Mouse (Mus musculus): ENCODE measurements around the gene Mettl16. TPM values are rescaled to one million over a fixed set of nuclear protein-coding genes. Genes with fewer than 3 reads are reported as not detected.

Gene Mettl16
- polyA plus RNA-seq, 1 experiment, result 10.9 TPM

- peaks cover 25% of the 10 kb centered on the region for H3K79me2 ChIP-seq (ENCODE audit: control insufficient read depth, insufficient read depth)
- H3K4me2 ChIP-seq (ENCODE audit: low read depth), result peak overlapping the region; percentile 83
- no peaks in the 10 kb centered on the region for H3K36me3 ChIP-seq (ENCODE audit: control insufficient read depth, insufficient read depth)
- peak overlapping the region; percentile 92 for H3K4me3 ChIP-seq
- no peak for TF ChIP-seq MYOD1 (IDR thresholded peaks at IDR 0.05; ENCODE audit: control insufficient read depth in 1 of 3, insufficient read length in 2 of 3, low read depth in 2 of 3)
- TF ChIP-seq E2F4 (IDR thresholded peaks at IDR 0.05; ENCODE audit: insufficient read depth), result no peak
- no peak for TF ChIP-seq POLR2A (IDR thresholded peaks at IDR 0.05; ENCODE audit: insufficient read length, low read depth)
- TF ChIP-seq MAX (IDR thresholded peaks at IDR 0.05; ENCODE audit: low read depth), result no peak
- TF ChIP-seq TCF12 (IDR thresholded peaks at IDR 0.05; ENCODE audit: insufficient read depth, poor library complexity, severe bottlenecking), result no peak
- no peak for TF ChIP-seq SRF (IDR thresholded peaks at IDR 0.05; ENCODE audit: control insufficient read depth, insufficient read length, low read depth)
- TF ChIP-seq USF1 (IDR thresholded peaks at IDR 0.05; ENCODE audit: low read depth), result no peak
- TF ChIP-seq POLR2AphosphoS2 (IDR thresholded peaks at IDR 0.05; ENCODE audit: insufficient read length, low read depth), result no peak
- TF ChIP-seq MYOG (IDR thresholded peaks at IDR 0.05; ENCODE audit: control insufficient read depth in 1 of 3, insufficient read depth in 1 of 3, insufficient read length in 2 of 3, low read depth in 2 of 3), result no peak
- TF ChIP-seq TCF3 (IDR thresholded peaks at IDR 0.05; ENCODE audit: insufficient read length, low read depth), result no peak
- TF ChIP-seq REST (IDR thresholded peaks at IDR 0.05; ENCODE audit: insufficient read depth, insufficient read length), result no peak
- no peak for TF ChIP-seq CEBPB (IDR thresholded peaks at IDR 0.05; ENCODE audit: insufficient read depth, poor library complexity, severe bottlenecking)
- no peaks in the 10 kb centered on the region for H3K27me3 ChIP-seq (ENCODE audit: control insufficient read depth, insufficient read depth, insufficient read length)
- H3ac ChIP-seq (ENCODE audit: control insufficient read depth, insufficient read length), result peak overlapping the region; percentile 37
Measured at GRCm38 (mm10) chr11:74770037-74770436, 593 bp upstream of the Mettl16 start.

GRCm38 (mm10) chr11:74771234-74771633, 604 bp downstream of the Mettl16 start:
- peak overlapping the region; percentile 92 for H3K4me3 ChIP-seq
- peak overlapping the region; percentile 96 for H3K4me2 ChIP-seq (ENCODE audit: low read depth)
- peak overlapping the region; percentile 37 for H3ac ChIP-seq (ENCODE audit: control insufficient read depth, insufficient read length)
- no peaks in the 10 kb centered on the region for H3K36me3 ChIP-seq (ENCODE audit: control insufficient read depth, insufficient read depth)
- no peaks in the 10 kb centered on the region for H3K27me3 ChIP-seq (ENCODE audit: control insufficient read depth, insufficient read depth, insufficient read length)
- no peak for TF ChIP-seq MYOD1 (IDR thresholded peaks at IDR 0.05; ENCODE audit: control insufficient read depth in 1 of 3, insufficient read length in 2 of 3, low read depth in 2 of 3)
- no peak for TF ChIP-seq TCF12 (IDR thresholded peaks at IDR 0.05; ENCODE audit: insufficient read depth, poor library complexity, severe bottlenecking)
- no peak for TF ChIP-seq REST (IDR thresholded peaks at IDR 0.05; ENCODE audit: insufficient read depth, insufficient read length)
- no peak for TF ChIP-seq TCF3 (IDR thresholded peaks at IDR 0.05; ENCODE audit: insufficient read length, low read depth)
- no peak for TF ChIP-seq MYOG (IDR thresholded peaks at IDR 0.05; ENCODE audit: control insufficient read depth in 1 of 3, insufficient read depth in 1 of 3, insufficient read length in 2 of 3, low read depth in 2 of 3)
- TF ChIP-seq SRF (IDR thresholded peaks at IDR 0.05; ENCODE audit: control insufficient read depth, insufficient read length, low read depth), result no peak
- no peak for TF ChIP-seq POLR2A (IDR thresholded peaks at IDR 0.05; ENCODE audit: insufficient read length, low read depth)
- no peak for TF ChIP-seq POLR2AphosphoS2 (IDR thresholded peaks at IDR 0.05; ENCODE audit: insufficient read length, low read depth)
- peaks cover 37% of the 10 kb centered on the region for H3K79me2 ChIP-seq (ENCODE audit: control insufficient read depth, insufficient read depth)

- no peak for TF ChIP-seq TCF3 (IDR thresholded peaks at IDR 0.05; ENCODE audit: insufficient read length, low read depth)
- no peak for TF ChIP-seq POLR2AphosphoS2 (IDR thresholded peaks at IDR 0.05; ENCODE audit: insufficient read length, low read depth)
- TF ChIP-seq SRF (IDR thresholded peaks at IDR 0.05; ENCODE audit: control insufficient read depth, insufficient read length, low read depth), result no peak
- TF ChIP-seq POLR2A (IDR thresholded peaks at IDR 0.05; ENCODE audit: insufficient read length, low read depth), result no peak
- no peak for TF ChIP-seq USF1 (IDR thresholded peaks at IDR 0.05; ENCODE audit: low read depth)
- TF ChIP-seq E2F4 (IDR thresholded peaks at IDR 0.05; ENCODE audit: insufficient read depth), result no peak
- TF ChIP-seq MYOD1 (IDR thresholded peaks at IDR 0.05; ENCODE audit: control insufficient read depth in 1 of 3, insufficient read length in 2 of 3, low read depth in 2 of 3), result no peak
- TF ChIP-seq TCF12 (IDR thresholded peaks at IDR 0.05; ENCODE audit: insufficient read depth, poor library complexity, severe bottlenecking), result no peak
- TF ChIP-seq CEBPB (IDR thresholded peaks at IDR 0.05; ENCODE audit: insufficient read depth, poor library complexity, severe bottlenecking), result no peak
- Histone ChIP-seq H3K4me2 (ENCODE audit: low read depth) (peak overlapping the region; percentile 96), H3K4me3 (peak overlapping the region; percentile 92), H3K27me3 (ENCODE audit: control insufficient read depth, insufficient read depth, insufficient read length) (no peaks in the 10 kb centered on the region), H3K79me2 (ENCODE audit: control insufficient read depth, insufficient read depth) (peaks cover 39% of the 10 kb centered on the region), H3ac (ENCODE audit: control insufficient read depth, insufficient read length) (no peak overlapping the region), H3K36me3 (ENCODE audit: control insufficient read depth, insufficient read depth) (no peaks in the 10 kb centered on the region)
Measured at GRCm38 (mm10) chr11:74771650-74772049, 1.0 kb downstream of the Mettl16 start.

GRCm38 (mm10) chr11:74772386-74772785, 1.8 kb downstream of the Mettl16 start:
- TF ChIP-seq TCF12 (IDR thresholded peaks at IDR 0.05; ENCODE audit: insufficient read depth, poor library complexity, severe bottlenecking) (no peak), POLR2A (IDR thresholded peaks at IDR 0.05; ENCODE audit: insufficient read length, low read depth) (no peak), MYOD1 (IDR thresholded peaks at IDR 0.05; ENCODE audit: control insufficient read depth in 1 of 3, insufficient read length in 2 of 3, low read depth in 2 of 3) (no peak), MYOG (IDR thresholded peaks at IDR 0.05; ENCODE audit: control insufficient read depth in 1 of 3, insufficient read depth in 1 of 3, insufficient read length in 2 of 3, low read depth in 2 of 3) (no peak)
- Histone ChIP-seq H3K4me2 (ENCODE audit: low read depth) (no peak overlapping the region), H3K79me2 (ENCODE audit: control insufficient read depth, insufficient read depth) (peaks cover 45% of the 10 kb centered on the region), H3ac (ENCODE audit: control insufficient read depth, insufficient read length) (no peak overlapping the region), H3K4me3 (no peak overlapping the region), H3K27me3 (ENCODE audit: control insufficient read depth, insufficient read depth, insufficient read length) (no peaks in the 10 kb centered on the region), H3K36me3 (ENCODE audit: control insufficient read depth, insufficient read depth) (peaks cover 3% of the 10 kb centered on the region)

GRCm38 (mm10) chr11:74792874-74793273, 22.2 kb downstream of the Mettl16 start:
- Histone ChIP-seq H3K27me3 (ENCODE audit: control insufficient read depth, insufficient read depth, insufficient read length) (no peaks in the 10 kb centered on the region), H3K4me2 (ENCODE audit: low read depth) (no peak overlapping the region), H3ac (ENCODE audit: control insufficient read depth, insufficient read length) (no peak overlapping the region), H3K79me2 (ENCODE audit: control insufficient read depth, insufficient read depth) (no peaks in the 10 kb centered on the region), H3K36me3 (ENCODE audit: control insufficient read depth, insufficient read depth) (peaks cover 47% of the 10 kb centered on the region), H3K4me3 (no peak overlapping the region)
- no peak for TF ChIP-seq TCF12 (IDR thresholded peaks at IDR 0.05; ENCODE audit: insufficient read depth, poor library complexity, severe bottlenecking)
- TF ChIP-seq E2F4 (IDR thresholded peaks at IDR 0.05; ENCODE audit: insufficient read depth), result no peak
- TF ChIP-seq SRF (IDR thresholded peaks at IDR 0.05; ENCODE audit: control insufficient read depth, insufficient read length, low read depth), result no peak
- TF ChIP-seq USF1 (IDR thresholded peaks at IDR 0.05; ENCODE audit: low read depth), result no peak
- no peak for TF ChIP-seq MYOD1 (IDR thresholded peaks at IDR 0.05; ENCODE audit: control insufficient read depth in 1 of 3, insufficient read length in 2 of 3, low read depth in 2 of 3)
- no peak for TF ChIP-seq POLR2A (IDR thresholded peaks at IDR 0.05; ENCODE audit: insufficient read length, low read depth)
- no peak for TF ChIP-seq MAX (IDR thresholded peaks at IDR 0.05; ENCODE audit: low read depth)
- TF ChIP-seq MYOG (IDR thresholded peaks at IDR 0.05; ENCODE audit: control insufficient read depth in 1 of 3, insufficient read depth in 1 of 3, insufficient read length in 2 of 3, low read depth in 2 of 3), result no peak
- no peak for TF ChIP-seq CEBPB (IDR thresholded peaks at IDR 0.05; ENCODE audit: insufficient read depth, poor library complexity, severe bottlenecking)
- TF ChIP-seq REST (IDR thresholded peaks at IDR 0.05; ENCODE audit: insufficient read depth, insufficient read length), result no peak
- TF ChIP-seq POLR2AphosphoS2 (IDR thresholded peaks at IDR 0.05; ENCODE audit: insufficient read length, low read depth), result no peak
- no peak for TF ChIP-seq TCF3 (IDR thresholded peaks at IDR 0.05; ENCODE audit: insufficient read length, low read depth)
